ENCODE assay signal across 8 mouse cellular contexts in genomic region chr4:134466381-134467262, GRCm38 (mm10). TPM values are rescaled to one million over a fixed set of nuclear protein-coding genes. Genes with fewer than 3 reads are reported as not detected.
DNase-seq lines count a peak whose midpoint lies in the region; ATAC-seq and TF ChIP-seq lines count a peak whose summit lies in the region.

No protein-coding gene starts in this region.

- WGBS in heart, embryonic 10.5 days: 69% methylated on average over 11 of the region's 11 CpGs
- WGBS in liver, embryonic 14.5 days (ENCODE audit: insufficient replicate concordance): 58% methylated on average over 11 of the region's 11 CpGs

- H3K27ac ChIP-seq in heart, embryonic 10.5 days: peak overlapping the region; percentile 98
- H3K27ac ChIP-seq in liver, embryonic 14.5 days: no peak overlapping the region

- no peaks in the 10 kb centered on the region for H3K9me3 ChIP-seq in heart, embryonic 10.5 days
- no peaks in the 10 kb centered on the region for H3K9me3 ChIP-seq in liver, embryonic 14.5 days (ENCODE audit: control insufficient read depth, low read length)

- H3K4me3 ChIP-seq in heart, embryonic 10.5 days: peak overlapping the region; percentile 97
- no peak overlapping the region for H3K4me3 ChIP-seq in liver, embryonic 14.5 days (ENCODE audit: insufficient read depth in 1 of 2, low read depth in 2 of 2, low read length in 2 of 2)

- no peak for TF ChIP-seq CTCF in liver, embryonic 14.5 days (IDR thresholded peaks at IDR 0.05; ENCODE audit: low read depth)

- H3K4me2 ChIP-seq in liver, embryonic 14.5 days (ENCODE audit: low read depth): peak overlapping the region; percentile 96

- H3K9ac ChIP-seq in liver, embryonic 14.5 days (replicated peaks): no peak overlapping the region

- TF ChIP-seq EP300 in liver, embryonic 14.5 days (IDR thresholded peaks at IDR 0.05; ENCODE audit: low read depth): no peak

- no peak for DNase-seq in heart, embryonic 10.5 days (ENCODE audit: low spot score)
- no peak for DNase-seq in heart, postnatal 4 days
- DNase-seq in thymus, postnatal 14 days: peak; percentile 16
- no peak for DNase-seq in thymus, postnatal 10 days (ENCODE audit: low spot score in 2 of 2)
- DNase-seq in liver, embryonic 14.5 days (ENCODE audit: low read depth in 3 of 3, low spot score in 3 of 3): no peak
- no peak for DNase-seq in cerebellum, adult 9-11 months
- DNase-seq in thymus, adult 18-20 months: no peak

- no peak for ATAC-seq in liver, embryonic 14.5 days (ENCODE audit: insufficient read depth)
- no peak for ATAC-seq in monocyte, adult 5-6 weeks (replicated peaks; ENCODE audit: insufficient number of reproducible peaks, low FRiP score, low TSS enrichment, poor library complexity, severe bottlenecking)

- H3K4me1 ChIP-seq in heart, embryonic 10.5 days: peaks cover 20% of the 10 kb centered on the region
- H3K4me1 ChIP-seq in liver, embryonic 14.5 days (replicated peaks; ENCODE audit: control insufficient read depth in 2 of 2, insufficient read depth in 2 of 2, low read length in 1 of 2): peaks cover 10 to 17% of the 10 kb centered on the region in 2 experiments

- peaks cover 12% of the 10 kb centered on the region for H3K36me3 ChIP-seq in heart, embryonic 10.5 days
- H3K36me3 ChIP-seq in liver, embryonic 14.5 days (replicated peaks; ENCODE audit: control insufficient read depth, insufficient read depth, low read depth): peaks cover 14% of the 10 kb centered on the region

- no peaks in the 10 kb centered on the region for H3K27me3 ChIP-seq in heart, embryonic 10.5 days (ENCODE audit: insufficient read depth, poor library complexity, severe bottlenecking)
- no peaks in the 10 kb centered on the region for H3K27me3 ChIP-seq in liver, embryonic 14.5 days (ENCODE audit: control insufficient read depth, insufficient read depth, low read length)

RNA-seq across cellular contexts. Expression of gene Stmn1, which starts 1.5 kb away (rescaled TPM):
- 838 and 1,170 TPM in 2 replicates for polyA plus RNA-seq in heart, embryonic 10.5 days (2016; fragmentation: Nextera tagmentation; extraction: Ambion mirVana)
- 100 to 1,000 TPM; 312 to 327 TPM for total RNA-seq in heart, postnatal 4 days (2021)
- polyA plus RNA-seq in liver, embryonic 14.5 days (2012; rRNA removed): 46.2 and 104 TPM in 2 replicates
- 404 and 464 TPM in 2 replicates for polyA plus RNA-seq in liver, embryonic 14.5 days (2014; fragmentation: Nextera tagmentation; extraction: Ambion mirVana)
- total RNA-seq in monocyte, adult 5-6 weeks (2017): 17.1 to 48.5 TPM (median 25.0 TPM) in 3 replicates

RNA-seq across cellular contexts. Expression of gene Paqr7, which starts 29.9 kb away (rescaled TPM):
- 7.8 and 14.5 TPM in 2 replicates for polyA plus RNA-seq in heart, embryonic 10.5 days (2016; fragmentation: Nextera tagmentation; extraction: Ambion mirVana)
- 1 to 10 TPM; 8.2 to 9.0 TPM for total RNA-seq in heart, postnatal 4 days (2021)
- 4.1 and 5.7 TPM in 2 replicates for polyA plus RNA-seq in liver, embryonic 14.5 days (2012; rRNA removed)
- 1.9 and 2.3 TPM in 2 replicates for polyA plus RNA-seq in liver, embryonic 14.5 days (2014; fragmentation: Nextera tagmentation; extraction: Ambion mirVana)
- total RNA-seq in monocyte, adult 5-6 weeks (2017): 2.3 to 9.8 TPM (median 5.0 TPM) in 3 replicates

RNA-seq across cellular contexts. Expression of gene Aunip, which starts 44.2 kb away (rescaled TPM):
- 16.1 and 17.2 TPM in 2 replicates for polyA plus RNA-seq in heart, embryonic 10.5 days (2016; fragmentation: Nextera tagmentation; extraction: Ambion mirVana)
- 1 to 10 TPM; 2.9 to 3.6 TPM for total RNA-seq in heart, postnatal 4 days (2021)
- polyA plus RNA-seq in liver, embryonic 14.5 days (2012; rRNA removed): 13.5 and 21.0 TPM in 2 replicates
- 7.6 and 10.2 TPM in 2 replicates for polyA plus RNA-seq in liver, embryonic 14.5 days (2014; fragmentation: Nextera tagmentation; extraction: Ambion mirVana)
- total RNA-seq in monocyte, adult 5-6 weeks (2017): not detected in 3 replicates
